In the genomic region with DNA sequence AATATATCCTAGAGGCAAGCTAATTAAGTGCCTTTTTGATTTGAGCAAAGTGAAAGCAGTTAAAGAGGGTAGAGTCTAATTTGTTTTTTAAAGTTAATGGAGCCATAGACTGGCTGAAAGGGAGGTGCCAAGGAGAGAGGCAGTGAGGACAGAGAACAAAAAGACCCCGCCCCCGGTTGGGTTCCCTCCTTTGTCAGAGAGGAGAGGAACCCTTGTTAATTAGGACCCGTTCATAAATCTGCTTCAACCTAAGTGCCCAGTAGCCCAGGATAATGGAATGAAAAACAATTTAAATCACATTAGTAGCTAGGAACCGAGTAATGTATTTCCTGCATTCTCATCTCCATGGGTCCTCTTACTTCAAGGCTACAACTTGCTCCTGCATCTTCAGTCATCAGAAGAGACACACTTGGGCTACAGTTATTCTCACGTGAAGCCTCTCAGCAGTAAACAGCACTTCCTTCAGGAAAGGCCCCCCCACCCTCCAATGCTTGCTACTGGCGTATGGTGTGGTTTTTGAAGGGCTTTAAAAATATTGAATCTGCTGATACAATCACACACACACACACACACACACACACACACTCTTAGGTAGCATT, we compare ENCODE assay signal across 18 mouse cellular contexts. TPM values are rescaled to one million over a fixed set of nuclear protein-coding genes. Genes with fewer than 3 reads are reported as not detected.
DNase-seq lines count a peak whose midpoint lies in the region; ATAC-seq lines count a peak whose summit lies in the region.
"Had no signal": no experiment of that assay in that cellular context is flagged by ENCODE, and none has a peak within 500 bp of the region (broad histone marks: within the 10 kb centered on the region; RNA-seq: fewer than 3 reads in every experiment).

No protein-coding gene starts in this region.

- ATAC-seq in forebrain, embryonic 16.5 days, result no peak
- ATAC-seq in kidney, embryonic 16.5 days (ENCODE audit: low FRiP score, low TSS enrichment), result peak; percentile 39; the same call in 1 of the 2 replicates
- 0 out of 2 replicates have a peak, but pooled peaks have one; percentile 58 for ATAC-seq in forebrain, embryonic 15.5 days (replicated peaks)
- ATAC-seq in liver, embryonic 11.5 days (replicated peaks; ENCODE audit: low FRiP score), result no peak

- no peak overlapping the region for H3K4me2 ChIP-seq in forebrain, embryonic 16.5 days (ENCODE audit: low read length)
- no peak overlapping the region for H3K4me2 ChIP-seq in kidney, embryonic 16.5 days (replicated peaks; ENCODE audit: low read depth, low read length)
- no peak overlapping the region for H3K4me2 ChIP-seq in forebrain, embryonic 15.5 days (replicated peaks)
- H3K4me2 ChIP-seq in liver, embryonic 11.5 days, result no peak overlapping the region
- H3K4me2 ChIP-seq: hindbrain, embryonic 14.5 days; midbrain, embryonic 12.5 days had no signal

- peaks cover 17% of the 10 kb centered on the region for H3K4me1 ChIP-seq in forebrain, embryonic 10.5 days
- H3K4me1 ChIP-seq in forebrain, embryonic 16.5 days (replicated peaks; ENCODE audit: control insufficient read depth, insufficient read depth, low read length), result peaks cover 6% of the 10 kb centered on the region; the same call in 1 of the 2 replicates
- no peaks in the 10 kb centered on the region for H3K4me1 ChIP-seq in kidney, embryonic 16.5 days (ENCODE audit: insufficient read depth, low read length)
- H3K4me1 ChIP-seq in forebrain, embryonic 15.5 days, result peaks cover 8% of the 10 kb centered on the region; the same call in 1 of the 2 replicates
- H3K4me1 ChIP-seq in liver, embryonic 11.5 days (replicated peaks; ENCODE audit: control insufficient read depth, insufficient read depth, low read length), result no peaks in the 10 kb centered on the region
- H3K4me1 ChIP-seq: midbrain, embryonic 12.5 days had no signal

- H3K36me3 ChIP-seq in forebrain, embryonic 10.5 days (replicated peaks), result no peaks in the 10 kb centered on the region
- no peaks in the 10 kb centered on the region for H3K36me3 ChIP-seq in forebrain, embryonic 16.5 days (ENCODE audit: control insufficient read depth, insufficient read depth)
- no peaks in the 10 kb centered on the region for H3K36me3 ChIP-seq in kidney, embryonic 16.5 days (ENCODE audit: insufficient read depth, low read length)
- H3K36me3 ChIP-seq in forebrain, embryonic 15.5 days, result no peaks in the 10 kb centered on the region
- no peaks in the 10 kb centered on the region for H3K36me3 ChIP-seq in liver, embryonic 11.5 days (ENCODE audit: control insufficient read depth, insufficient read depth, low read length)
- H3K36me3 ChIP-seq: midbrain, embryonic 12.5 days had no signal

- no peak overlapping the region for H3K9ac ChIP-seq in forebrain, embryonic 16.5 days (replicated peaks; ENCODE audit: low read depth, low read length)
- no peak overlapping the region for H3K9ac ChIP-seq in kidney, embryonic 16.5 days (replicated peaks; ENCODE audit: low read length)
- H3K9ac ChIP-seq in forebrain, embryonic 15.5 days (replicated peaks), result no peak overlapping the region
- H3K9ac ChIP-seq in liver, embryonic 11.5 days (ENCODE audit: low read depth, low read length), result no peak overlapping the region
- H3K9ac ChIP-seq: hindbrain, embryonic 14.5 days; midbrain, embryonic 12.5 days had no signal

- H3K9me3 ChIP-seq in forebrain, embryonic 10.5 days, result no peaks in the 10 kb centered on the region
- no peaks in the 10 kb centered on the region for H3K9me3 ChIP-seq in forebrain, embryonic 16.5 days (ENCODE audit: control insufficient read depth, low read length)
- no peaks in the 10 kb centered on the region for H3K9me3 ChIP-seq in kidney, embryonic 16.5 days (ENCODE audit: low read length)
- H3K9me3 ChIP-seq in forebrain, embryonic 15.5 days, result no peaks in the 10 kb centered on the region
- no peaks in the 10 kb centered on the region for H3K9me3 ChIP-seq in liver, embryonic 11.5 days (ENCODE audit: control insufficient read depth, low read length)
- H3K9me3 ChIP-seq: midbrain, embryonic 12.5 days had no signal

- peaks cover 4% of the 10 kb centered on the region; the same call in 1 of the 2 replicates for H3K27me3 ChIP-seq in forebrain, embryonic 10.5 days (ENCODE audit: poor library complexity, severe bottlenecking)
- no peaks in the 10 kb centered on the region for H3K27me3 ChIP-seq in forebrain, embryonic 16.5 days (replicated peaks; ENCODE audit: control insufficient read depth, insufficient read depth, low read length)
- peaks cover 3% of the 10 kb centered on the region; the same call in 1 of the 2 replicates for H3K27me3 ChIP-seq in kidney, embryonic 16.5 days (ENCODE audit: insufficient read depth, low read length)
- no peaks in the 10 kb centered on the region for H3K27me3 ChIP-seq in forebrain, embryonic 15.5 days
- no peaks in the 10 kb centered on the region for H3K27me3 ChIP-seq in liver, embryonic 11.5 days (replicated peaks; ENCODE audit: control insufficient read depth, insufficient read depth, low read length)
- H3K27me3 ChIP-seq: midbrain, embryonic 12.5 days had no signal

- no peak overlapping the region for H3K4me3 ChIP-seq in forebrain, embryonic 10.5 days
- no peak overlapping the region for H3K4me3 ChIP-seq in forebrain, embryonic 16.5 days (replicated peaks; ENCODE audit: low read length)
- no peak overlapping the region for H3K4me3 ChIP-seq in kidney, embryonic 16.5 days (ENCODE audit: low read length)
- no peak overlapping the region for H3K4me3 ChIP-seq in forebrain, embryonic 15.5 days
- H3K4me3 ChIP-seq in liver, embryonic 11.5 days (ENCODE audit: low read depth, low read length), result no peak overlapping the region
- H3K4me3 ChIP-seq: layer of hippocampus, adult 2 months; midbrain, embryonic 12.5 days had no signal

- peak; percentile 53 for DNase-seq in forebrain, embryonic 10.5 days (ENCODE audit: extremely low spot score, low spot score)
- DNase-seq in kidney, adult 8-10 months, result no peak
- DNase-seq in lung, postnatal 10 days, result no peak
- no peak for DNase-seq in gastrocnemius, adult 18-20 months (ENCODE audit: low spot score)
- DNase-seq in liver, embryonic 11.5 days (ENCODE audit: low spot score), result no peak
- DNase-seq: adrenal gland, postnatal 36 days; cerebellum, adult 9-11 months; gastrocnemius, postnatal 14 days; kidney, adult 2 months; liver; lung, adult 2 months had no signal

- peak overlapping the region; percentile 56; the same call in 1 of the 2 replicates for H3K27ac ChIP-seq in forebrain, embryonic 10.5 days
- H3K27ac ChIP-seq in forebrain, embryonic 16.5 days (ENCODE audit: low read length), result no peak overlapping the region
- H3K27ac ChIP-seq in kidney, embryonic 16.5 days (ENCODE audit: low read length), result no peak overlapping the region
- H3K27ac ChIP-seq in forebrain, embryonic 15.5 days (replicated peaks), result no peak overlapping the region
- H3K27ac ChIP-seq in liver, embryonic 11.5 days (ENCODE audit: low read depth, low read length), result no peak overlapping the region
- H3K27ac ChIP-seq: hindbrain, embryonic 14.5 days; layer of hippocampus, adult 2 months; macrophage; midbrain, embryonic 12.5 days had no signal

- 17% methylated on average over 6 of the region's 6 CpGs for WGBS in forebrain, embryonic 10.5 days
- WGBS in forebrain, embryonic 16.5 days, result 8% methylated on average over 6 of the region's 6 CpGs
- 16% methylated on average over 6 of the region's 6 CpGs for WGBS in kidney, embryonic 16.5 days
- 6% methylated on average over 6 of the region's 6 CpGs for WGBS in forebrain, embryonic 15.5 days
- WGBS in liver, embryonic 11.5 days, result 58% methylated on average over 6 of the region's 6 CpGs

RNA-seq across cellular contexts. Expression of a gene that starts 21.6 kb away (rescaled TPM):
- polyA plus RNA-seq in forebrain, embryonic 10.5 days (2016; fragmentation: Nextera tagmentation; extraction: Ambion mirVana), result 4.6 and 4.7 TPM in 2 replicates
- 3.4 and 4.1 TPM in 2 replicates for polyA plus RNA-seq in forebrain, embryonic 16.5 days (2015; fragmentation: Nextera tagmentation; extraction: Ambion mirVana)
- polyA plus RNA-seq in kidney, embryonic 16.5 days (2015; fragmentation: Nextera tagmentation; extraction: Ambion mirVana), result 2.5 and 3.5 TPM in 2 replicates
- 3.6 and 3.8 TPM in 2 replicates for polyA plus RNA-seq in forebrain, embryonic 15.5 days (2015; fragmentation: Nextera tagmentation; extraction: Ambion mirVana)
- 1 to 10 TPM; 1.1 to 1.3 TPM for total RNA-seq in gastrocnemius, adult 18-20 months (2021)
- polyA plus RNA-seq in liver, embryonic 11.5 days (2014; fragmentation: Nextera tagmentation; extraction: Ambion mirVana), result 3.3 and 4.6 TPM in 2 replicates

Comparison
In these comparisons a context has a peak if more than half of its experiments do, and no peak if none do; other contexts are left out.
1. ATAC-seq: peak in kidney, embryonic 16.5 days (single experiment) and forebrain, embryonic 15.5 days (single experiment); none in forebrain, embryonic 16.5 days (single experiment) and liver, embryonic 11.5 days (single experiment).